Mouse (Mus musculus) liver, embryonic 13.5 days (tissue): ENCODE results near the gene Fezf1. TPM values are rescaled to one million over a fixed set of nuclear protein-coding genes. Genes with fewer than 3 reads are reported as not detected.

ENCODE experiments used
- ATAC-seq: fragments of 200-750 bp; cut with Nextera tagmentation; 2 replicates; pipeline ENCODE4 v1.8.0; 2017; ENCODE audit warnings: low read depth, mild to moderate bottlenecking, moderate number of reproducible peaks, moderate library complexity
- DNase-seq: peaks from one replicate; pipeline ENCODE4 v3.0.0; 2022
- H3K27ac ChIP-seq: fragments of 300-500 bp; sonication (generic); 2 replicates; pipeline ENCODE4 v1.5.1; 2015; ENCODE audit warnings: moderate library complexity, mild to moderate bottlenecking, inconsistent platforms
- H3K27me3 ChIP-seq: fragments of 300-500 bp; sonication (generic); 2 replicates; pipeline ENCODE4 v1.6.1; 2015; ENCODE audit warnings: mild to moderate bottlenecking, inconsistent platforms
- H3K36me3 ChIP-seq: fragments of 300-500 bp; sonication (generic); 2 replicates; pipeline ENCODE4 v1.6.1; 2015; ENCODE audit warnings: mild to moderate bottlenecking, inconsistent platforms
- H3K4me1 ChIP-seq: fragments of 300-500 bp; sonication (generic); replicated peaks from 2 replicates; pipeline ENCODE4 v1.6.1; 2015; ENCODE audit warnings: inconsistent platforms
- H3K4me2 ChIP-seq: fragments of 300-500 bp; sonication (generic); 2 replicates; pipeline ENCODE4 v1.6.1; 2015; ENCODE audit warnings: inconsistent platforms, mild to moderate bottlenecking, moderate library complexity
- H3K4me3 ChIP-seq: fragments of 300-500 bp; sonication (generic); replicated peaks from 2 replicates; pipeline ENCODE4 v1.5.1; 2015; ENCODE audit warnings: mild to moderate bottlenecking, inconsistent platforms
- H3K9ac ChIP-seq: fragments of 300-500 bp; sonication (generic); 2 replicates; pipeline ENCODE4 v1.6.1; 2015; ENCODE audit warnings: mild to moderate bottlenecking, inconsistent platforms
- H3K9me3 ChIP-seq: fragments of 300-500 bp; sonication (generic); replicated peaks from 2 replicates; pipeline ENCODE4 v1.6.1; 2016; ENCODE audit warnings: inconsistent platforms
- WGBS: fragments of 180-500 bp; shearing (Covaris S2); methylation state at CpG from one replicate; pipeline ENCODE4 v1.1.7; 2015; ENCODE audit not compliant: insufficient replicate concordance; 5-methylcytosine and 5-hydroxymethylcytosine counted together
- polyA plus RNA-seq: library from polyadenylated mRNA; unstranded; fragments of >200 nt; fragmentation: Nextera tagmentation; extraction: Ambion mirVana; gene quantifications from 2 replicates; pipeline ENCODE4 v1.2.1, GENCODE M21; 2015

The Fezf1 gene
- not detected in 2 replicates for polyA plus RNA-seq

DNA sequence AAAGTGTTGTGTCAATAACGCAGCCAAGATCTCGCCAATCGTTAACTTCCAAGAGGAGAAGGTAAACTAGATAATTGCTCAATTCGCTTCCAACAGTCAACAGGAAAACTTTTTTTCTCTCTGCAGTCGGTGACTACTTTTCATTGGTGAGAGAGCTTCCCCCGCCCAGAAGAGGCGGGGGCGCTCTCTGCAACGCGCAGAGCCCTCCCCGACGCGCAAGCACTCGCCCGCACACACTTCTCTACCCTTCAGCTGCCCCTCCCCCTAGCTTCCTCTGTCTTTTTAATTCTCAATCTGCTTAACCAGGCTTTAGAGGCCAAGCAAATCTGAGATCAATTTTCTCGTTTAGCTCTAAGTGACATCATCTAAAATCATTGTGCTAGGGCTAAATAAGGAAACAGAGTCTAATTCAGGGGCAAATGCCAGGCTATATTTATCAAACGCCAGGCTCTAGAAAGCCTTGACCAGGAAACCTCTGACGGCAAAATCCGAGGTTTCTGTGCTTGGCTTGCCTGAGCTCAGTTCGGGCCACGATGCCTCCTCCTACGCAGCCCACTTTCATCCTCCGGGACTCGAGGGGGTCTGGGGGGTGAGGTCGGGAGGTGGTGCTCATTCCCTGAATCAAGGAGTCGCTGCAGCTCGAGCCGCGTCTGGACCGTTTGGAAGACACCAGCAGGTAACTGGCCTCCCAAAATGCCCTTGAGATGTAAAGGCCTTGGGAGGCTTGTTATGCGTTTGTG is at the start of gene Fezf1:
TSS of gene Fezf1 (minus strand) at position 50 of the 740 bp plus-strand sequence.
- H3K4me3 ChIP-seq, result no peak within 1 kb of the TSS
- no peaks in the 10 kb centered on the region for H3K4me1 ChIP-seq
- WGBS, result 1% methylated on average over 31 of the region's 31 CpGs
- H3K4me2 ChIP-seq, result peak within 1 kb of the TSS; percentile 32; the same call in 1 of the 2 replicates
- no peak within 1 kb of the TSS for H3K27ac ChIP-seq
- H3K9me3 ChIP-seq, result no peaks in the 10 kb centered on the region
- ATAC-seq, result no peak; the same call in 1 of the 2 replicates
- no peak within 1 kb of the TSS for H3K9ac ChIP-seq
- DNase-seq, result no peak
- peaks cover 93% of the 10 kb centered on the region for H3K27me3 ChIP-seq
- H3K36me3 ChIP-seq, result no peaks in the 10 kb centered on the region

DNA sequence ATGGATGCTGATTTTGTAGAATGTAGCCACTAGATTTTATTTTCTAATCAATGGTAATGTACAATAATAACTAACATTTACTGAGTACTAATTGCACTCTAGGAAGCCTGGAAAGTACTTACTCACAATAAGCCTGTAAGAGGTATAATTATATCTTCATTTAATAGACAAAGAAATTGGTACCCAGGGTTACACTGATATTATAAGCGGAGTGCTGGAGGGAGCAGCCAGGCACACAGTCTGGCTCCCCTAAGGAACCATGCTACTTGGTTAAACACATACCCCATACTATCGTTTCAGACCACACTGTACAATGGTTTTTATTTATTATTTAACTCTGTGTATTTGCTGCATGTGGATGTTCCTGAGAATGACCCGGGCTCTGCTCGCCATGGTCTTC is 46.5 kb upstream of the Fezf1 start:
- H3K9ac ChIP-seq, result no peak overlapping the region
- 74% methylated on average over 4 of the region's 4 CpGs for WGBS
- no peaks in the 10 kb centered on the region for H3K4me1 ChIP-seq
- H3K36me3 ChIP-seq, result no peaks in the 10 kb centered on the region
- no peaks in the 10 kb centered on the region for H3K27me3 ChIP-seq
- no peaks in the 10 kb centered on the region for H3K9me3 ChIP-seq
- no peak overlapping the region for H3K4me3 ChIP-seq
- no peak for ATAC-seq
- no peak for DNase-seq
- H3K4me2 ChIP-seq, result no peak overlapping the region
- no peak overlapping the region for H3K27ac ChIP-seq

DNA sequence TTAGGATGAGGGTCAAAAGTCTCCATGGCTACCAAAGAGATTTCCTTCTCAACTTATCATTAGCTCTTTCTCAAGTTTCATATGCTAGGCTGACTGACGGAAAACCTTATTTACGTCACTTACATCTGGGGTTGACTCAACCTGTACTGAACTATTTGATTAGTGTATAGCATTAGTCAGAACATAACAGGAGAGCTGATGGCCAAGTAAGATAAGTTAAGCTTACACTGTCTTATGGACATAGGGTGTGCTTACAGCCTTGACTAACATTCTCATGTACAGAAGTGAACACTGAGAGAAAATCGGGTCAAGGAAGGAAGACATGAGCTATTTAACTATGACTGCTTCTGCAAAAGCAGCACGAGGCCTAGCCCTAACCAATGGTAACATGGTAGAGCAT is 40.6 kb upstream of the Fezf1 start:
- Histone ChIP-seq H3K9ac (no peak overlapping the region), H3K27ac (no peak overlapping the region), H3K36me3 (no peaks in the 10 kb centered on the region), H3K4me2 (no peak overlapping the region), H3K4me3 (no peak overlapping the region), H3K27me3 (no peaks in the 10 kb centered on the region), H3K4me1 (no peaks in the 10 kb centered on the region), H3K9me3 (no peaks in the 10 kb centered on the region)
- DNase-seq, result no peak
- WGBS, result 64% methylated on average over 4 of the region's 4 CpGs
- no peak for ATAC-seq

DNA sequence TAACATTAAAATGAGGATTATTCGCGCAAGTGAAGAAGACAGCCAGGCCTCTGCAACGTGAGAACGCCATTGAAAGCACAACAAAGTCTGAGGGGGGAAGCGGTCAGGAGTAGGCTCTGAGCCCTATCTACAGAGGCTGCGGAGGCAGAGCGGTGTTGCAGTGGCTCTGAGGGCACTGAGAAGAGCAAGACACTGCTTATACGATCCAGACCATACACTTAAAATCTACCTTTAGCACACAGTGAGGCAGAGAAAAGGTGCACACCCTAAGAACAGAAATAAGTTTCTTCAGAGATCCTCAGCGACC is 33.3 kb upstream of the Fezf1 start:
- Histone ChIP-seq H3K4me1 (no peaks in the 10 kb centered on the region), H3K9ac (no peak overlapping the region), H3K4me3 (no peak overlapping the region), H3K9me3 (no peaks in the 10 kb centered on the region), H3K36me3 (no peaks in the 10 kb centered on the region), H3K27me3 (no peaks in the 10 kb centered on the region), H3K4me2 (no peak overlapping the region), H3K27ac (no peak overlapping the region)
- ATAC-seq (no peak), DNase-seq (no peak)
- 56% methylated on average over 9 of the region's 9 CpGs for WGBS

DNA sequence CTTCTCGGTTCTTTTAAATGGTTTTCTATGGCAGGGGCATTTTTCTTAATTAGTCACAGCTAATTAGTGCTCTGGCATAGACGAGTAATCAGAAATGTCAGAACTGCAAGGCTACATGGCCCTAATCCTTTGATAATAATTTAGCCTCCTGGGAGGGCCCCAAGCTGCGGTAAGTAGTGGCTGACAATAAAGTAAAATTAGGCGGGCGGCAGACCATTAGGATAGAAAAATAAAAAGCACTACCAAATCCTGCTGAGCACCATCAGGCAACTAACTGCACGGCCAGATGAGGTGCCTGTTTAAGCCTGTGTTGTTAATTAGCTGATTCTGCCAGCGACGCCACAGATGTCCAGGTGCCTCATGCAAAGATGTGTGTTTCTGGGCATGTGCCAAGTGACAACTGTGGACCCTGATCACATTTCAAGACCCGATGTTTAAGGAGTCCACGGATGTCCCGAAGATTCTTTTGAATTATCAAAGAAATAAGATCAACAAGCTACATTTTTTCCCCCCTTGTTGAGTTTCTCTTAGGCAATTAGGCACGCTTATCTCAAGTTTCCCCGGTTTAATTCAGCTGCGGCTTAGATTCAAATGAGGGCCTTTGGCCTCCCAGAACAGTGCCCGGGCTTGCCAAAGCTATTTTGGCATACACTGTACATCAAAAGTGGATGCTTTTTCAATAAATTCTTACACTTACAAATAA is 32.8 kb upstream of the Fezf1 start:
- Histone ChIP-seq H3K27me3 (no peaks in the 10 kb centered on the region), H3K9me3 (no peaks in the 10 kb centered on the region), H3K4me3 (no peak overlapping the region), H3K27ac (no peak overlapping the region), H3K9ac (no peak overlapping the region), H3K36me3 (no peaks in the 10 kb centered on the region), H3K4me1 (no peaks in the 10 kb centered on the region), H3K4me2 (no peak overlapping the region)
- 53% methylated on average over 15 of the region's 15 CpGs for WGBS
- DNase-seq (no peak), ATAC-seq (no peak)

DNA sequence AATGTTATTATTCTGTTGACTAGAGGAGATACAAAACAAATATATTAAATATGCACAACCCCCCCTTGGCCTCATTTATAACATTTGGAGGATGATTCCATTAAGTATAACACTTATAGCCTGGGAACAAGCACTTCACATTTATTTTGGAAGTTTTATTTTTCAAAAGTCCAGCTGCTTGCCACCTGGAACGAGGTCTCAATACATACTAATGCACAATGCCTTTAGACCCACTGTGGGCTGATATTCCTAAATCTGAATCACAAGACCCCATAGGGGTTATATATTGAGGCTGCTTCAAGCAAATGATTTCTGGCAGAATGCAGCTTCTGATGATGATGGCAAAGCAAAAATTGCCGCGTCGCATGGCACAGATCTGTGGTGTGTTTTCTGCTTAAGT is 25.3 kb upstream of the Fezf1 start:
- Histone ChIP-seq H3K4me1 (no peaks in the 10 kb centered on the region), H3K4me2 (no peak overlapping the region), H3K27ac (no peak overlapping the region), H3K36me3 (no peaks in the 10 kb centered on the region), H3K27me3 (peaks cover 14% of the 10 kb centered on the region; the same call in 1 of the 2 replicates), H3K4me3 (no peak overlapping the region), H3K9me3 (no peaks in the 10 kb centered on the region), H3K9ac (no peak overlapping the region)
- ATAC-seq (no peak), DNase-seq (no peak)
- WGBS, result 72% methylated on average over 4 of the region's 4 CpGs

DNA sequence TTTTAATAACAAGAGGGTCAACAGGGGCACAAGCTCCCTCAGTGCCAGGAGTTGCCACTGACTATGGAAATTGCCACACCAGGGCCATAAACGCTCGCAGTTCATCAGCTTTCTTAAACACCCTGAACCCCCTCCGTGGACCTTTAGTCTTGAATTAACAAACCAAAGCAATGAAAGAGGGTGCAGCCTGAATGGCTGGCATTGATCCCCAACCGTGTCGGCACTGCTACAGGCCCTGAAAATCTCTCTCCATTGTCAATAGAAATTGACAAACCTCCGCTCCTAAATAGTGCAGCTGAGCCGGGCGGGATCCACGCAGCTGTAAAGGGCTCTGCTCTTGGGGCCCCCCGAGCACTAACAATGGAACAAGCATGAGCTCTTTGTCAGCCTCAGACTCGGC is 24.8 kb upstream of the Fezf1 start:
- Histone ChIP-seq H3K9ac (no peak overlapping the region), H3K27me3 (peaks cover 14% of the 10 kb centered on the region; the same call in 1 of the 2 replicates), H3K9me3 (no peaks in the 10 kb centered on the region), H3K4me2 (no peak overlapping the region), H3K4me1 (no peaks in the 10 kb centered on the region), H3K27ac (no peak overlapping the region), H3K36me3 (no peaks in the 10 kb centered on the region), H3K4me3 (no peak overlapping the region)
- no peak for DNase-seq
- no peak for ATAC-seq
- 15% methylated on average over 11 of the region's 11 CpGs for WGBS

DNA sequence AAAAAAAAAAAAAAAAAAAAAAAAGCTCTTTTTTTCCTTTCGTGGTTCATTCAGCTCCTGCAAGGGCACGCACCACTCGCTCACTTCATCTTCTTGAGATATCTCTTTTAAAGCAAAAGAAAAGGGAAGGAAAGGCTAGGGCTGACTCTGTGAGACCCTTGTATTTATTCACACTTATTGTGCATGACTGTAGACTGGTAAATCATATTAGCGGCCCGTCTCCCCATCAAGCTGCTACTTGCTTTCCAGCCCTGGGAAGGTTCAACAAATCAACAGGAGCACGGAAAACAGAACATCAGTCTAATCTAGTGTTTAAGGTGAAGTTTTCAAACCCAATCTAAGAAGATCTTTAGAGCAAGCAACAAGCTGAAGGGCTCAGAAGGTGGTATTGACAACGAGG is 24.4 kb upstream of the Fezf1 start:
- no peak overlapping the region for H3K27ac ChIP-seq
- 27% methylated on average over 7 of the region's 7 CpGs for WGBS
- H3K9me3 ChIP-seq, result no peaks in the 10 kb centered on the region
- peaks cover 14% of the 10 kb centered on the region; the same call in 1 of the 2 replicates for H3K27me3 ChIP-seq
- no peaks in the 10 kb centered on the region for H3K4me1 ChIP-seq
- H3K4me2 ChIP-seq, result no peak overlapping the region
- H3K4me3 ChIP-seq, result no peak overlapping the region
- ATAC-seq (no peak), DNase-seq (no peak)
- no peaks in the 10 kb centered on the region for H3K36me3 ChIP-seq
- H3K9ac ChIP-seq, result no peak overlapping the region

DNA sequence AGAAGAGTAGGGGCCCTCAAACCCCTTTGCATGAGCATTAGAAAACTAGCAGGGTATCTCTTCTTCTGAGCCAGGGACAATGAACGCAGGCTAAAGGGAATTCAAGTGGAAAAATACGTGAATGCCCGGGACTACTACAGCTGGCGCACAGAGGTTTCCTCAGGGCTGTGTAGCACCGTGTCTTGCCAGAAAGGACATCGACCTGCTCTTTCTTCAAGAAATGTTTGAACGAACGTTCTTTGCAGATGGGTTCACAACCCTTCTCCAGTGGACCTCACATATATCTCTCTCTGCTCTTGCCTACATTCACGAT is 12.5 kb upstream of the Fezf1 start:
- H3K9me3 ChIP-seq, result no peaks in the 10 kb centered on the region
- H3K9ac ChIP-seq, result no peak overlapping the region
- H3K4me1 ChIP-seq, result no peaks in the 10 kb centered on the region
- H3K4me2 ChIP-seq, result no peak overlapping the region
- H3K27me3 ChIP-seq, result peaks cover 64% of the 10 kb centered on the region
- ATAC-seq, result no peak
- H3K27ac ChIP-seq, result no peak overlapping the region
- H3K36me3 ChIP-seq, result no peaks in the 10 kb centered on the region
- 7% methylated on average over 9 of the region's 9 CpGs for WGBS
- no peak for DNase-seq
- H3K4me3 ChIP-seq, result no peak overlapping the region

DNA sequence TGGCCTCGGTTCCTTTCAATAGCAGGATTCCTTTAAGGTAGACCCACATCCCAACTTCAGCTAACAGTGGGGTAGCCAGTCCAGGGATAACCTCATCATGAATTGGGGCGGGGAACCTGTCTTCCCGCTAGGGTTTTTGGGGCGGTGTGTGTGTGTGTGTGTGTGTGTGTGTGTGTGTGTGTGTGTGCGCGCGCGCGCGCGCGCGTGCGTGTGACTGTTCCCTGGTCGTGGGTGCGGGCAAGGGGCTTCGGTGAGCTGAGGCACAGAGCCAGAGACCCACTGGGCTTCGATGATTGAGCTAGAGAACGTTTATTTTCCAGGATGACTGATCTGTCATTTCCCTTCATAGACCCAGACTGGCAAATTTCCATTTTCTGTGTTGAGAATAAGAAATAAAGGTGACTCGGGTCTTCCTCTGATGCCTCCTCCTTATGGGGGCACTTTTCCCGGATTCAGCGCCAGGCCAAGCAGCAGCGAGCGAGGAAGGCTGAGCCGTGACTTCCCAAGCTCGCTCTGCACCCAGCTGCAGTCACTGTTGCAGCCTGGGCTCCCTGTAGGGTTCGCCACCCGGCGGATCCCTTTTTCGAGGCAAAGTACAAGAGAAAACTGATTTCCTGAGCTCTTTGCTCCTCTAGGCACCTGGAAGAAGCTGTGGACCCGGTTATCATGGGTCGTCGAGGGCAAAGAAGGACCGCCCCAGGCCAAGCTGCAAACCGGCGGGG is 12.0 kb upstream of the Fezf1 start:
- ATAC-seq (no peak), DNase-seq (no peak)
- no peak overlapping the region for H3K4me2 ChIP-seq
- no peak overlapping the region for H3K4me3 ChIP-seq
- no peak overlapping the region for H3K9ac ChIP-seq
- no peaks in the 10 kb centered on the region for H3K4me1 ChIP-seq
- 5% methylated on average over 36 of the region's 36 CpGs for WGBS
- H3K27ac ChIP-seq, result no peak overlapping the region
- peaks cover 69% of the 10 kb centered on the region for H3K27me3 ChIP-seq
- no peaks in the 10 kb centered on the region for H3K9me3 ChIP-seq
- no peaks in the 10 kb centered on the region for H3K36me3 ChIP-seq

DNA sequence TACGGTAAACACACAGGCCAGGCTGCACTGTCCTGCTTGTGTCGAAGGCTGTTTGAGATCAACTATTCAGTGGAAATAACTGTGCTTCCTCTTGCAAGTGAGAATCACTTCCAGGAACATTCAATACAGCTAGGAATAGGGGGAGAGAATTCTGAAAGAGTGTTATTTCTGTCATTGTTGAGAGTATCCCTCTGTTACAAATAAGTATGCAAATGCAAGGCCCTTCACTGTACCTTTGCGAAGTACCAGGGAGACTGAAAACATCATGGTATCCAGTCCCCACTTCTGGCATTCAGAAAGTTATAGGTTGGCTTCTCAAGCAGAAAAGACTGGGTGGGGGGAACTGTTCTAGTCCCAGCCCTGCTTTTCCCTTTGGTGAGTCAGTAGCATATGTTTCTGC is 9.8 kb upstream of the Fezf1 start:
- no peak overlapping the region for H3K9ac ChIP-seq
- H3K27ac ChIP-seq, result no peak overlapping the region
- no peaks in the 10 kb centered on the region for H3K36me3 ChIP-seq
- DNase-seq (no peak), ATAC-seq (no peak)
- H3K4me1 ChIP-seq, result no peaks in the 10 kb centered on the region
- no peak overlapping the region for H3K4me2 ChIP-seq
- H3K4me3 ChIP-seq, result no peak overlapping the region
- H3K27me3 ChIP-seq, result peaks cover 85% of the 10 kb centered on the region
- no peaks in the 10 kb centered on the region for H3K9me3 ChIP-seq
- WGBS, result 25% methylated on average over 3 of the region's 3 CpGs
